Mouse (Mus musculus) E14TG2a.4 (cell line): ENCODE results near the gene Krt1.

Experiments
- H3K27me3 ChIP-seq: 2 replicates; pipeline ENCODE4 v1.6.1; 2014; ENCODE audit warnings: low read length, control low read depth; ENCODE audit not compliant: insufficient read depth
- H3K36me3 ChIP-seq: 2 replicates; pipeline ENCODE4 v1.6.1; 2014; ENCODE audit warnings: low read length, control low read depth; ENCODE audit not compliant: insufficient read depth
- H3K4me1 ChIP-seq: replicated peaks from 2 replicates; pipeline ENCODE4 v1.6.1; 2014; ENCODE audit warnings: low read depth, low read length, control low read depth
- H3K4me3 ChIP-seq: replicated peaks from 2 replicates; pipeline ENCODE4 v1.5.1; 2014; ENCODE audit warnings: mild to moderate bottlenecking, low read length
- H3K9me3 ChIP-seq: 2 replicates; pipeline ENCODE4 v1.6.1; 2014; ENCODE audit warnings: low read length, control low read depth
- CTCF ChIP-seq: conservative IDR thresholded peaks from 2 replicates; pipeline ENCODE4 v1.5.1; 2014; ENCODE audit warnings: low read length
- NANOG ChIP-seq: IDR thresholded peaks from 2 replicates; pipeline ENCODE4 v1.6.1; 2014; ENCODE audit warnings: borderline replicate concordance, low read length, mixed read lengths
- POU5F1 ChIP-seq: IDR thresholded peaks from 2 replicates; pipeline ENCODE4 v1.6.1; 2014; ENCODE audit warnings: low read length, borderline replicate concordance

The Krt1 gene

GRCm38 (mm10) chr15:101833131-101833530, 17.5 kb downstream of the Krt1 start:
- Histone ChIP-seq H3K36me3 (no peaks in the 10 kb centered on the region), H3K4me3 (no peak overlapping the region), H3K9me3 (no peaks in the 10 kb centered on the region), H3K4me1 (peaks cover 5% of the 10 kb centered on the region), H3K27me3 (peaks cover 2% of the 10 kb centered on the region; the same call in 1 of the 2 replicates)
- TF ChIP-seq POU5F1 (no peak), CTCF (no peak), NANOG (no peak)

GRCm38 (mm10) chr15:101829441-101829840, 21.2 kb downstream of the Krt1 start:
- Histone ChIP-seq H3K4me1 (peaks cover 2% of the 10 kb centered on the region; the same call in 1 of the 2 replicates), H3K36me3 (no peaks in the 10 kb centered on the region), H3K27me3 (peaks cover 16% of the 10 kb centered on the region), H3K4me3 (no peak overlapping the region), H3K9me3 (no peaks in the 10 kb centered on the region)
- TF ChIP-seq POU5F1 (no peak), CTCF (no peak), NANOG (no peak)

GRCm38 (mm10) chr15:101821786-101822185, 28.8 kb downstream of the Krt1 start:
- no peaks in the 10 kb centered on the region for H3K36me3 ChIP-seq

GRCm38 (mm10) chr15:101817875-101818274, 32.7 kb downstream of the Krt1 start, which contains the start of gene Krt2:
Gene Krt2, minus strand, starts transcription at chr15:101818169.
- Histone ChIP-seq H3K4me3 (peak within 1 kb of the TSS; percentile 68), H3K4me1 (0 out of 2 replicates have a peak, but pooled peaks cover 10% of the 10 kb centered on the region), H3K9me3 (no peaks in the 10 kb centered on the region), H3K36me3 (no peaks in the 10 kb centered on the region), H3K27me3 (peaks cover 46% of the 10 kb centered on the region)
- no peak for TF ChIP-seq CTCF
- TF ChIP-seq POU5F1: no peak
- TF ChIP-seq NANOG: no peak

More at GRCm38 (mm10) chr15:101821786-101822185, 28.8 kb downstream of the Krt1 start:
- Histone ChIP-seq H3K9me3 (no peaks in the 10 kb centered on the region), H3K4me3 (no peak overlapping the region), H3K27me3 (peaks cover 34% of the 10 kb centered on the region), H3K4me1 (0 out of 2 replicates have a peak, but pooled peaks cover 10% of the 10 kb centered on the region)
- no peak for TF ChIP-seq CTCF
- TF ChIP-seq NANOG: no peak
- no peak for TF ChIP-seq POU5F1

- Histone ChIP-seq H3K9me3 (no peaks in the 10 kb centered on the region), H3K27me3 (peaks cover 37% of the 10 kb centered on the region), H3K4me1 (no peaks in the 10 kb centered on the region), H3K4me3 (no peak overlapping the region), H3K36me3 (no peaks in the 10 kb centered on the region)
- TF ChIP-seq NANOG (no peak), POU5F1 (no peak), CTCF (no peak)
Measured at GRCm38 (mm10) chr15:101803052-101803822, 47.4 kb downstream of the Krt1 start.

DNA sequence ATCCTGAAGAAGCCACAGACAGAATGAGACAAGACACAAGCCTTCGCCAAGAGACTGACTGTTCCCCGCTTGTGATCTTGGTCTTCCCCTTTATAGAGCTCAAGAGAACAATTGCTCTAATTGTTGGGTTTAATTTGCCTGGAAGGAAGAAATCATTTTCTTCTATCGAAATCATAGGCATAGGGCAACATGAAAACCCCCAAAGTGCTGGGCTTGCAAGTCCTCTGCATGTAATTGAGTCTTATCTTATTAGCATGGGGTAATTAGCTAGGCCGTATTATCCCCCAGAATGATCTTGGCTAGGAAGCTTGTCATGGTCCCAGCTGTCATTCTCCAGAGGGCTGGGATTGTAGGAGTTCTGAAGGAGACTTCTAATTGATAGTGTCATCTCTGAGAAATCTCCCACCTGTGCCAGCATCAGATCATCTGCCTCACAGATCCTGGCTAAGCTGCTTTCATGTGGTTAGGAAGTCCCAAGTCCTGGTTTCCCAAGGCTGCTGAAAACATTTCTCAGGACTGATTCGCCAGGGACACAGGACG, 48.2 kb downstream of the Krt1 start, which contains the start of gene Krt73:
TSS of gene Krt73 (minus strand) at position 51 of the 540 bp plus-strand sequence.
- H3K4me1 ChIP-seq: no peaks in the 10 kb centered on the region
- no peaks in the 10 kb centered on the region for H3K9me3 ChIP-seq
- H3K36me3 ChIP-seq: no peaks in the 10 kb centered on the region
- H3K4me3 ChIP-seq: no peak within 1 kb of the TSS
- H3K27me3 ChIP-seq: peaks cover 39% of the 10 kb centered on the region
- no peak for TF ChIP-seq CTCF
- no peak for TF ChIP-seq NANOG
- TF ChIP-seq POU5F1: no peak
